Mouse (Mus musculus): ENCODE results near the gene Ryr1. TPM values are rescaled to one million over a fixed set of nuclear protein-coding genes. Genes with fewer than 3 reads are reported as not detected.

The Ryr1 gene
- polyA plus RNA-seq, 1 experiment: 0.09 TPM

- 22% methylated on average over 2 of the region's 2 CpGs for WGBS
- no peak for DNase-seq (ENCODE audit: low read depth, low spot score)
Measured at GRCm38 (mm10) chr7:28953476-28954376, 171.3 kb downstream of the Ryr1 start.

Other genes starting within 250 kb of the Ryr1 start
- 0.14 and 0.22 TPM in 2 replicates for gene Capn12, start 243.8 kb downstream of the Ryr1 start, polyA plus RNA-seq (2012; rRNA removed)
- gene Actn4, start 162.8 kb downstream of the Ryr1 start, polyA plus RNA-seq (2012; rRNA removed): 542 and 776 TPM in 2 replicates
- gene Eif3k, start 143.3 kb downstream of the Ryr1 start, polyA plus RNA-seq (2012; rRNA removed): 281 and 323 TPM in 2 replicates
- 21.4 and 27.4 TPM in 2 replicates for gene Map4k1, start 143.1 kb downstream of the Ryr1 start, polyA plus RNA-seq (2012; rRNA removed)
- gene Rasgrp4, start 9.7 kb upstream of the Ryr1 start, polyA plus RNA-seq (2012; rRNA removed): 2.1 and 2.9 TPM in 2 replicates
- gene Fam98c, start 31.1 kb upstream of the Ryr1 start, polyA plus RNA-seq (2012; rRNA removed): 115 and 131 TPM in 2 replicates
- gene Ggn, start 45.0 kb upstream of the Ryr1 start, polyA plus RNA-seq (2012; rRNA removed): 0.40 and 0.47 TPM in 2 replicates
- gene Spred3, start 45.2 kb upstream of the Ryr1 start, polyA plus RNA-seq (2012; rRNA removed): 1.1 and 1.8 TPM in 2 replicates
- 201 and 229 TPM in 2 replicates for gene Psmd8, start 55.5 kb upstream of the Ryr1 start, polyA plus RNA-seq (2012; rRNA removed)
- 0.56 and 0.80 TPM in 2 replicates for gene Catsperg1, start 88.9 kb upstream of the Ryr1 start, polyA plus RNA-seq (2012; rRNA removed)
- gene Kcnk6, start 107.3 kb upstream of the Ryr1 start, polyA plus RNA-seq (2012; rRNA removed): 26.5 and 33.1 TPM in 2 replicates
- 49.5 and 53.2 TPM in 2 replicates for gene Yif1b, start 113.2 kb upstream of the Ryr1 start, polyA plus RNA-seq (2012; rRNA removed)
- 527 and 553 TPM in 2 replicates for gene 2200002D01Rik, start 123.3 kb upstream of the Ryr1 start, polyA plus RNA-seq (2012; rRNA removed)
- 1,158 and 1,420 TPM in 2 replicates for gene Spint2, start 156.7 kb upstream of the Ryr1 start, polyA plus RNA-seq (2012; rRNA removed)
- gene Ppp1r14a, start 164.1 kb upstream of the Ryr1 start, polyA plus RNA-seq (2012; rRNA removed): 31.2 and 33.4 TPM in 2 replicates
- gene Dpf1, start 178.8 kb upstream of the Ryr1 start, polyA plus RNA-seq (2012; rRNA removed): 0.45 and 0.55 TPM in 2 replicates